Mouse (Mus musculus): ENCODE data around the gene Scn9a.

DNA sequence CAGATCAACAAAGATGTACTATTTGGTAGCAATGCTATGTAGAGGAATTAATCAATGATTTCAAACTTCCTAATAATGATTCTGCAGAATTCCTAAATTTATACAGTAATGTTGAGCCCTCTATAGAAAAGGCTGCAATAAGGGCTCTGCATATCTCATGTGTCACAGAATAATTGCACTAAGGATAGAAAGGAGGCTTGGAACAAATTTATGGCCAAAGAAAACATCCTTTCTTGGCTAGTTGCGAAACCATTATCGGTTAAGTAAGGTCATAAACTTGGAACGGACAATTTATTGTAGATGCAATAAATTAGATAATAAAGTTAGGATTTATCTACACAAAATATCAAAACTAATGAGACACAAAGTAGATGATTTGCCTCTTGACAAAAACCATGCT lies 169.3 kb downstream of the Scn9a start:
- TF ChIP-seq CTCF (conservative IDR thresholded peaks at IDR 0.05; ENCODE audit: low read length) (no peak), POU5F1 (IDR thresholded peaks at IDR 0.05; ENCODE audit: borderline replicate concordance, low read length) (no peak), NANOG (IDR thresholded peaks at IDR 0.05; ENCODE audit: borderline replicate concordance, low read length) (no peak)

Data from E14TG2a.4 (cell line).